Mouse (Mus musculus) heart, postnatal 0 days (tissue): ENCODE measurements at regions not wholly inside any gene's neighbourhood (a gene's known extent, or its start where the extent isn't known, plus 50 kb on each side); places are given as distances from the start of the nearest gene placed in this dataset.

ENCODE experiments used
- ATAC-seq: fragments of 200-750 bp; cut with Nextera tagmentation; 2 replicates; pipeline ENCODE4 v1.8.0; 2017; ENCODE audit warnings: low read depth, moderate number of reproducible peaks, moderate library complexity; ENCODE audit not compliant: insufficient read depth
- DNase-seq: peaks from one replicate; pipeline ENCODE4 v3.0.0-alpha.2; 2016; ENCODE audit warnings: low spot score
- H3K27ac ChIP-seq: fragments of 300-500 bp; sonication (generic); 2 replicates; pipeline ENCODE4 v1.5.1; 2014; ENCODE audit warnings: low read depth, mild to moderate bottlenecking
- H3K27me3 ChIP-seq: fragments of 300-500 bp; sonication (generic); 2 replicates; pipeline ENCODE4 v1.6.1; 2014; ENCODE audit warnings: low read length, mixed read lengths; ENCODE audit not compliant: control insufficient read depth, insufficient read depth
- H3K36me3 ChIP-seq: fragments of 300-500 bp; sonication (generic); replicated peaks from 2 replicates; pipeline ENCODE4 v1.6.1; 2014; ENCODE audit warnings: low read length, mixed read lengths; ENCODE audit not compliant: control insufficient read depth, insufficient read depth
- H3K4me1 ChIP-seq: fragments of 300-500 bp; sonication (generic); 2 replicates; pipeline ENCODE4 v1.6.1; 2014; ENCODE audit warnings: antibody characterized with exemption; ENCODE audit not compliant: control insufficient read depth, insufficient read depth
- H3K4me2 ChIP-seq: fragments of 300-500 bp; sonication (generic); 2 replicates; pipeline ENCODE4 v1.6.1; 2014; ENCODE audit warnings: low read depth, mild to moderate bottlenecking, low read length, moderate library complexity
- H3K4me3 ChIP-seq: fragments of 300-500 bp; sonication (generic); 2 replicates; pipeline ENCODE4 v1.5.1; 2014; ENCODE audit warnings: low read depth, low read length
- H3K9ac ChIP-seq: fragments of 300-500 bp; sonication (generic); replicated peaks from 2 replicates; pipeline ENCODE4 v1.6.1; 2014; ENCODE audit warnings: low read depth, low read length, mixed read lengths
- H3K9me3 ChIP-seq: fragments of 300-500 bp; sonication (generic); replicated peaks from 2 replicates; pipeline ENCODE4 v1.6.1; 2016; ENCODE audit warnings: low read length; ENCODE audit not compliant: control insufficient read depth
- CTCF ChIP-seq: IDR thresholded peaks from 2 replicates; pipeline ENCODE4 v1.5.1; 2016; ENCODE audit warnings: antibody characterized with exemption, control low read depth, low read depth
- EP300 ChIP-seq: IDR thresholded peaks from 2 replicates; pipeline ENCODE4 v1.6.1; 2016; ENCODE audit warnings: antibody characterized with exemption, low read depth
- WGBS: fragments of 180-500 bp; shearing (Covaris S2); extraction: QIAGEN DNeasy Blood & Tissue Kit; methylation state at CpG from one replicate; pipeline ENCODE4 v1.1.7; 2014; 5-methylcytosine and 5-hydroxymethylcytosine counted together

- TF ChIP-seq CTCF (no peak), EP300 (no peak)
- Histone ChIP-seq H3K9me3 (no peaks in the 10 kb centered on the region), H3K36me3 (no peaks in the 10 kb centered on the region), H3K4me1 (no peaks in the 10 kb centered on the region), H3K27ac (no peak overlapping the region), H3K9ac (no peak overlapping the region), H3K27me3 (no peaks in the 10 kb centered on the region), H3K4me2 (no peak overlapping the region), H3K4me3 (no peak overlapping the region)
- ATAC-seq = no peak
- 69% methylated on average over 3 of the region's 3 CpGs for WGBS
- no peak for DNase-seq
These were observed 57.2 kb upstream of the Usp9x start for GRCm38 (mm10) chrX:13014051-13014450.

- Histone ChIP-seq H3K27me3 (no peaks in the 10 kb centered on the region), H3K36me3 (no peaks in the 10 kb centered on the region), H3K9ac (no peak overlapping the region), H3K9me3 (no peaks in the 10 kb centered on the region), H3K4me3 (no peak overlapping the region), H3K4me1 (no peaks in the 10 kb centered on the region), H3K27ac (no peak overlapping the region), H3K4me2 (no peak overlapping the region)
- 75% methylated on average over 3 of the region's 3 CpGs for WGBS
- TF ChIP-seq CTCF (no peak), EP300 (no peak)
- ATAC-seq (no peak), DNase-seq (no peak)
These were observed 58.2 kb upstream of the Usp9x start for GRCm38 (mm10) chrX:13013086-13013485.

- H3K4me2 ChIP-seq = no peak overlapping the region
- ATAC-seq (no peak), DNase-seq (no peak)
- no peak overlapping the region for H3K4me3 ChIP-seq
- H3K27ac ChIP-seq = no peak overlapping the region
- H3K36me3 ChIP-seq = no peaks in the 10 kb centered on the region
- no peaks in the 10 kb centered on the region for H3K4me1 ChIP-seq
- no peaks in the 10 kb centered on the region for H3K9me3 ChIP-seq
- WGBS = 37% methylated on average over 7 of the region's 7 CpGs
- no peaks in the 10 kb centered on the region for H3K27me3 ChIP-seq
- no peak overlapping the region for H3K9ac ChIP-seq
- TF ChIP-seq EP300 (no peak), CTCF (no peak)
These were observed 80.5 kb upstream of the Usp9x start for GRCm38 (mm10) chrX:12990777-12991176.

- H3K9me3 ChIP-seq = no peaks in the 10 kb centered on the region
- 54% methylated on average over 6 of the region's 6 CpGs for WGBS
- ATAC-seq (no peak), DNase-seq (no peak)
- H3K27me3 ChIP-seq = no peaks in the 10 kb centered on the region
- no peak overlapping the region for H3K4me3 ChIP-seq
- H3K9ac ChIP-seq = no peak overlapping the region
- TF ChIP-seq EP300 = no peak
- TF ChIP-seq CTCF = no peak
- H3K4me2 ChIP-seq = no peak overlapping the region
- H3K36me3 ChIP-seq = no peaks in the 10 kb centered on the region
- no peaks in the 10 kb centered on the region for H3K4me1 ChIP-seq
- no peak overlapping the region for H3K27ac ChIP-seq
These were observed 93.6 kb upstream of the Usp9x start for GRCm38 (mm10) chrX:12977676-12978075.

GRCm38 (mm10) chrX:12968979-12969746 lies 102.1 kb upstream of the Usp9x start:
- 65% methylated on average over 7 of the region's 7 CpGs for WGBS
- Histone ChIP-seq H3K9ac (no peak overlapping the region), H3K27ac (no peak overlapping the region), H3K36me3 (no peaks in the 10 kb centered on the region), H3K27me3 (no peaks in the 10 kb centered on the region), H3K9me3 (no peaks in the 10 kb centered on the region), H3K4me1 (no peaks in the 10 kb centered on the region), H3K4me2 (no peak overlapping the region), H3K4me3 (no peak overlapping the region)
- no peak for TF ChIP-seq EP300
- TF ChIP-seq CTCF = no peak
- no peak for DNase-seq
- ATAC-seq = no peak
